Mouse (Mus musculus) hindlimb bud, embryonic 11.5 days (tissue): ENCODE measurements around the gene Mef2b.

ENCODE experiments used
- DNase-seq: peaks from one replicate; pipeline ENCODE4 v3.0.0-alpha.2; 2012; ENCODE audit warnings: low read depth, low spot score; ENCODE audit errors: extremely low spot score

Mef2b gene

DNA sequence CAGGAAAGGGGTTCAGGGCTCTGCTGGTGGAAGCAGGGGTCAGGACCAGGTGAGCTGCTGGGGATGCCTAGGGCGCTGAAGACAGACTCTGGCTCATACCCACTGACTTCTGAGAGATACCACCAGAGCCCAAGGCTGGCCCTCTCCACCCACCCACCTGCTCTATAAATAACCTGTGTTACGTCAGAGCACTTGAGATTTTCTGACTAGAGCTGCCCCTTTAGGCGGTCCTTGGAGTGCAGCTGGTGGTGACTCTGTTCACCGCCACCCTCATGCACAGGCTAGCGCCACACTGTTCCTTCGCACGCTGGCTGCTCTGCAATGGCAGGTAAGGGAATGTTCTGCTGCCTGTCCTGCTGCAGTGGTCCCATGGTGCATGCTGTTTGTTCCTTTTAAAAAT is 34.6 kb downstream of the Mef2b start:
- no peak for DNase-seq

DNA sequence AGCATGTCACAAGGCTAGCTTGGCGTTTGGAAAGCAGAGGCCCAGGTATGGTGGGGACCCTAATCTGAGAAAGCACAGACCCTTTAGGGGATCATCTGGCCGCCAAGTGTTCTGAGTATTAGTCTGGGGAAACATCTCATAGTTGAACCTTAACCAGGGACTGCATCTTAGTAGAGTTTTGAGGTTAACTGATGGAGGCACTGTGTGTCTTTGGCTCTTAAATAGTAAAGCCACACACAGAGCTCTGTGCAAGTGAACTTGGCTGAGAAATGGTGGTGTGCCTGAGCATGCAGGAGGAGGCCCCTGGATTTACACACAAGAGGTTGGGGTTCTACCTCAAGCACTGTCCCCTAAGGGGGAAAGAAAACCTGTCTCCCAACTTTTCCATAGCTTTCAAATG is 38.7 kb downstream of the Mef2b start:
- no peak for DNase-seq

DNA sequence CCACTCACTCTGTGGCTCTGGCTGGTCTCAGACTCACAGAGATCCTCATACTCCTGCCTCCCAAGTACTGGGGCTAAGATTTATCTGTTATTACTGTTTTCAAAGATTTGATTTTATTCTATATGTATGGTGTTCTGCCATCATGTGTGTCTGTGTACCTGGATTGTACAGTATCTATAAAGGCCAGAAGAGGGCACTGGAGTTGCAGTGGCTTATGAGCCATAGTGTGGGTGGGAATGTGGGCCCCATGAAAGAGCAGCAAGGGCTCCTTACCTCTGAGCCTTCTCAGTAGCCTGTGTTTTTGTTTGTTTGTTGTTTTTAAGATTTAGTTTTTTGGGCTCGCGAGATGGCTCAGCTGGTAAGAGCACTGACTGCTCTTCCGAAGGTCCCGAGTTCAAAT is 39.6 kb downstream of the Mef2b start:
- DNase-seq, result no peak

DNA sequence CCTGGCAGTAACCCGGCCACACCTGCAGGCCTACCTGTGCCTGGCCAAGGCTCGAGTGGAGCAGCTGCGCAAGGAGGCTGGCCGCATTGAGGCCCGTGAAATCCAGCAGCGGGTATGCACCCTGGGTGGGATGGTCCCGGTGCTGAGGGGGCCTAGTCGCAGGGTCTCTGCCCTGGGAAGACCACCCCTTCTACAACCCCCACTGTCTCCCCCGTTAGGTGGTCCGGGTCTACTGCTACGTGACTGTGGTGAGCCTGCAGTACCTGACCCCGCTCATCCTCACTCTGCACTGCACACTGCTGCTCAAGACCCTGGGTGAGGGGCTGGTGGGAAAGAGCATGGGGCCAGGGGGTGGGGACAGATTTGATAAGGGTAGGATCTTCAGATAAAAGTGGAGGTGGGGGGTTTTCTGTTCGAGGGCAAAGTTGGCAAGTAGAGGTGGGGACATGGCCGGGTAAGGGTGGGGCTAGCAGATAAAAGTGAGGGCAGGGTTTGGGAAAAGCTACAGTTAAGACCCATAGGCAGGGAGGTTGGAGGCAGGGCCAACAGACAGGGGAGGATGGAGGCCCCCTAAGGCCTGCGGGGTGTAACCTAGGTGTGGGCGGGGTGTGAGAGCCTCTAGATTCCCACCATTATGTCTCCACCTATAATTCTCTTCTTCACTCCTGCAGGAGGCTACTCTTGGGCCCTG is 41.8 kb downstream of the Mef2b start:
- no peak for DNase-seq

DNA sequence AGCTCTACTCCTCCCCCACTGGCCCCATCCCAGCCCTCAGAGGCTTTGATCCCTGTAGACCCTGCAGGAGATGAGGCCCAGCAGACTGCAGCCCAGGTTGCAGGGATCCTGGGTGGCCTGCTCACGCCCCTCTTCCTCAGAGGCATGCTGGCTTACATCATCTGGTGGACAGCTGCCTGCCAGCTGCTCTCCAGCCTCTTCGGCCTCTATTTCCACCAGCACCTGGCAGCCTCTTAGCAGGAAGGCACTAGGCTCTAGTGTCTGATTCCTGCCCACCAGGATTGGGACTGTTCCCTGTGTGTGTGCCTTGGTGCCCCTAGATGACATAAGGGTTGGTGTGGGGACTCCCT is 42.4 kb downstream of the Mef2b start:
- DNase-seq, result no peak

DNA sequence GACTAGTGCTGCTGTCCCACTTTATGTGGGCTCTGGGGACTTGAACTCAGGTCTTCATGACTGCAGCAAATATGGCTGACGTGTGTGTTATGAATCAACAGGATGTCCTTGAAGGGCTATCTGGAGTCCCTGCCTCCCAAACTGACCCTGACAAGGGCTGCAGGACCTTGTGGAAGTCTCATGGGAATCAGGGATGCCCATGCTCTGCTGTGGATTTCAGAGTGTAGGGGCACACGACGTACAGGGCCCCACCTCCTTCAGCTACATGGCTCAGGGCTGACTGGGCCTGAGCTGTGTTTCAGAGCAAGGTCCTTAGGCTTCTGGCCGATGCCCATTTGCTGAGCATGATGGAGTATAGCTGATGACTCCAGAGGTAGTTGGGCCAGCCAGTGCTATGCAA is 43.7 kb downstream of the Mef2b start:
- DNase-seq, result no peak

DNA sequence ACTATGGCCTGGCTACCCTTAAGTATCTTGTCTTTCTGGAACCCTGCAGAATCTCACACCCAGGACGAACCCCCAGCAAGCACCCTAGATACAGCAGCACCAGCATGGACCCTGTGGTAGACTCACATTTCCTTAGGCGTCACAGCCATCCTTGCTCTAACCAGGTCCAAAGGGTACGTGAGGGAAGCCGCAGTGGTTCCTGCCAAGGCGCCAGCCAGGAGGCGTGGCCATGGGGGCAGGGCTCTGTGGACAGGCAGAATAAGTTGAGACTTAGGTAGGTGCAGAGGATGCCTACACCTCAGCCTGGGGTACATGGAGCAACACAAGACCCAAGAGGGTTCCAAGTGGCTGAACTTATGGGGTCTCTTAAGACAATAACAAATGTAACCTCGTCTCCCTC is 49.2 kb downstream of the Mef2b start:
- no peak for DNase-seq

DNA sequence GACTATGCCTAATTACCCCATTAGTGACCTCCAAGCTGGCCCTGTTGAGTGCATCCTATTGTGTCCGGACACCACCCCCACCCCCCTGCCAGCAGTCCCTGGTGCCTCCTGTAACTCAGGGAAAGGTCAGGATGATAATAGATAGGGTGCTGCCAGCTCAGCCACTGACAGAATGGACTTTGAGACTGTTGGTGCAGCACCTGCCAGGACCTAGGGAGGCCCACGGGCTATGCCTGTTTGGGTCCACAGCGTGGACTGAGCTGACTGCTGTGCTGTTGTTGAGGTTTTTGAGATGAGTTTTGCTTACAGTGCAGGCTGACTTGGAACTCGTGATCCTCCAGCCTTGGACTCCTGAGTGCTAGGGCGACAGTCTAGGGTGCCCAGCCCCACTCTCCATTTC is 53.7 kb downstream of the Mef2b start:
- no peak for DNase-seq

DNA sequence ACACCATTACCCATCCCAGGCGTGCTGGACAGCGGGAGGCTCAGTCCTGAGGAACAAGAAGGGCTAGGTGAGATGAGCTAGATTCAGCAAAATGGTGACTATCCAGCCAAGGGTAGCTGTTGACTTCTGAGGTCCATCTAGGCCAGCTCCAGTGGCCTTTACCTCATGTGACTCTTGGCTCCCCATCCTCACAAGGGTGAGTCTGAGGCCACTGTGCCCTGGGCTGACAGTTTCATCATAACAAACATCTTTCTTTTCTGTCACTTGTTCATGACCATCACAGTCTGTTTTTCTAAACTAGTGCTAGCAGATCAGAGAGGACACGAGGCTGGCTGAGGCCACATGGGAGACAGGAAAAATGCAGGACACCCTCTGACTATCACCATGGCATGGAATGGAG is 54.7 kb downstream of the Mef2b start:
- DNase-seq, result no peak

DNA sequence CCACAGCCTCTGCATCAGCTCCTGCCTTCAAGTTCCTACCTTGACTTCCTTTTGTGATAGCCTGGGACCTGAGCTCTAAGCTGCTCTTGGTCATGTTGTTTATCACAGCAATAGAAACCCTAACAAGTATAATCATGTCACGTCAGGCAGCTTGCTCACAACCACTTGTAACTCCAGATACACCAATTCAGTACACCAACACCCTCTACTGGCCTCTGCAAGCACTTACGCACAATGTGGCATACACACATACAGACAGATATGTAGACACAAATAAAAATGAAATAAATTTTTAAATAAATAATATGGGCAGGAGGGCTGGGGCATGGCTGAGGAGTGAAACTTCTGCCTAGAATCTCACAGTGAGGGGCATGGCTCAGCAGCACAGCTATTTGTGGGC is 56.3 kb downstream of the Mef2b start:
- DNase-seq, result no peak

DNA sequence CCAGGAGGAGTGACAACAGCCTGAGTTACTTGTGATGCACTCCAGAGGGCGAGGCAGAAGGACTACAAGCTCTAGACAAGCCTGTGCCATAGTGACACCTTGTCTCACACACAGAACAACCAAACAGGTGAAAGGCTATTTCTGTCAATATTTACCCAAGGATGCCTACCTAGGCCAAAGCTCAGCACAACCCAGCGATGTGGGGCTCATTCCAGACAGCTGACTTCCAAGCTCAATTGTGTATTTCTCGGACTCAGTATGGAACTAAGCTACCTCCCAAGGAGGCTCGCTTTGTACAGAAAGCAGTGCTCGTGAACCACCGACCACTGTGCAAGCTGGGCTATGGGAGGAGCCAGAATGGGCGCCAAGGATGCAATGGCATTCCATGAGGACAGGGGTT is 58.1 kb downstream of the Mef2b start:
- no peak for DNase-seq

DNA sequence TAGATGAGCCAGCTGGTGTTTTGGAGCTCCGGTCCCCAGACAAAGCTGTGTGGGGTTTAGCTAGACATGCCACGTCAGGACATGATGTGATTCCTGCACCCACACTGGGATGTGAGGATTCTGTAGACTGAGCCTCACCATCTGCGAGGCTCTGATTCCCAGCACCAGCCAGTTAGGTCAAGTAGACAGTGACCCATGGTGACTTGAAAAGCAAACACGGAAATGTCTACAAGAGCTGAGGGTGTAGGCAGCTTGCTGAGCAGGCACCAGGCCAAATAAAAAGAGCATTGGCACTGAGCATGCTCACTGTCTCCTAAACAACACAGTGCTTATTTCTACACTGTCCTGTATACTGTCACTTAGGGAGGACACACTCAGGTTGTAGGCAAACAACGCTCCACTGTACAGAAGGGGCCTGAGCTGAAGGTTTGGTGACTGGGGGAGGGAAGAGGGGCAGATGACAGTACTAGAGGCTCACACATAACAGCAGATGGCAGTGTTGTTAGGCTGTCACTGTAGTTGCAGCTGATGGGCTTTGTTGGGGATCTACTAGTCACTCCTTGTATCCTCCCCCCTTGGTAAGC is 60.7 kb downstream of the Mef2b start:
- DNase-seq, result no peak

DNA sequence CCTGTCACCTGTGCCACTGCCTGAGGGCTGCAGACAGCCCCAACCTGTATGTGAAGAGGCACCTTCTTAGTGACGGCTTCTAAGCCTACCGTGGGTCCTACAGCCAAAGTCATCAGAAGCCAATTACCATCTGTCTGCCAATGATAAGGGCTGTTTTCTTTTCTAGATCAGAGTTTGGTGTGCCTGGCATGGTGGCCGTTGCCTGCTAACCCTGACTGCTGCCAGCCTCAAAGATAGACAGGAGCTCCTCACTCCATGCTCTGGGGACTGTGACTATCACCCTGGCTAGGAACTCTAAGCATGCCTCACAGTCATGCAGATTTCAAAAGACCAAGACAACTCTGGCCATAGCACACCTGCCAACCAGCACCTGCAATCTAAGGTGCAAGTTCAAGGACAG is 61.9 kb downstream of the Mef2b start:
- DNase-seq, result no peak

DNA sequence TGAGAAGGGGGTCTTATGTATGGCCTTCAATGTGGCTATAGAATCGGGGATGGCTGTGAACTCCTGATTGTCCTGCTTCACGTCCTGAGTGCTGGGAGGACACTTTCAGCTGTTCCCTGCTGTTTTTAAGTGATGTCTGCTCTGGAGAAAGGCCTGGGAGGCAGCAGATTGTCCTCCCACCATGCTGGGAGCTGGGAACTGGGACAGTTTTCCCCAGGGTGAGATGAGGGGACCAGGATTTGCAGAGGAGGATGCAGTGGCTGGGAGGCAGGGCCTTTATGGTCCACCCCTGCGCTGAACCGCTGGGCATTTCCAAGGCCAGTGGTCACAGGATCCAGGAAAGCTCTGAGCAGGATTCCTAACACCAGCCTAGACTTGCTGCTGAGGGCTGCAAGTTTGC is 63.6 kb downstream of the Mef2b start:
- DNase-seq, result no peak

DNA sequence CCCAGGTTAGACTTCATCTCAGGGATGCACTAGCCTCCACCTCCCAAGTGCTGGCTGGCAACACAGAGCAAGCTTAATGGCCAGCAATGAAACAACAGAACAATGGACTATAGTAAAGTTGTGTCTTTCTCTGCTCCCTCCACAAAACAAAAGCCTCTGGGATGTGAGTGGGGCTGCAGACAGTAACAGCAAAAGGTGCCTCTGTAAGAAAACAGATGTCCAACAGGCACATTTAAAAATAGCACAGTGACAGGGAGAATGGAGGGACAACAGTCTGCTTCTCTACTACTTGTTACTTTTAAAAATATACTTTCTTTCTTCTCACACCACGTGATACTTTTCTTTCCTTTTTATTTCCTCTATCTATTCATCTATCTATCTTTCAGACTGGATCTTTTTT is 65.2 kb downstream of the Mef2b start:
- no peak for DNase-seq

DNA sequence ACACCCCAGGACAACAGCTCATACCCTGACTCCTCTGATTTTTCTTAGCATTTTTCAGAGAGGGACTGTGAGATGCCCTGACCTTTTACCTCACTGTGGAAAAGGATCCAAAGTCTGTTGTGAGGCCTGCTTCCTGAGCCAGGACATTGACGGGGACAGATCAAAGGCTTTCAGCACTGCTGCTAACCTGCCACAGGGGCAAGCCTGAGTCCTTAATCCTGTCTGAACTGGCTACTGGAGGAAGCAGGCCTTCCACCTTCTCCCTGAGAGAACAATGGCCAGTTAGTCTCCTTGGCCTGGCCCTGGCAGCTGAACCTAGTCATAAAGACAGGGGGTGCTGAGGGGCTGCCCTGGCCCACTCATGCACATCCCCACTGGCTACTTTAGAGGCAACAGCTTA is 68.6 kb downstream of the Mef2b start:
- no peak for DNase-seq

DNA sequence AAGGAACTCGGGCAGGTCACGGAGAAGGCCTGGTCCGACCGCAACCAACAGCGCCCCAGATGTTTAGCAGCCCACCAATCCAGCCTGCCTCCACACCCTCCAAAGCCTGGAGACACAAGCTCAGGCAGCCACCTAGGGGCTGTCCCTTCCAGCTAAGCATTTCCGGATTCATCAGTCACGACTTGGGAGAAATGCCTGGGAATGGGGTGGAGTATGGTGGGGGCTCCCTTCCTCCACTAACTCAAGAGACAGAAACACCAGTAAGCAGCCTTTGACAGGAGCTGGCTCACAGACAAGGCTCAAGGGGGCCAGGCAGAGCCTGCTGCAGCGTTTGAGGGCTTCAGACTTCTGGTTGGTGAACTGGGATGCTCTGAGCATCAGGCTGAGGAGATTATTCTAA is 71.0 kb downstream of the Mef2b start:
- no peak for DNase-seq

DNA sequence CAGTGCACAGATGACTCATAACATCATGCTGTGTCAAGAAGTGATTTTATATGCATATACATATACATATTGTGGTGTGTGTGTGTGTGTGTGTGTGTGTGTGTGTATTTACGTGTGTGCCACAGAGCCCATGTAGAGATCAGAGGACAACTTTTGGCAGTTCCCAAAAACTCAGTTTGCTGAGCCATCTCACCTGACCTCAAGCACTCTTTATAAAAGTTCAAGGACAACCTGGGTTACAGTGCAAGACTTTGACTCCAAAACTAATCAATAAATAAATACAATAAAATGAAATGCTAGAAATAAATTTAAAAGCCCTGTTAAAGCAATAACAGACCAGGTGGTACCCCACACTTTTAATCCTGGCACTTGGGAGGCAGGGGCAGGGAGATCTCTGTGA is 71.8 kb downstream of the Mef2b start:
- no peak for DNase-seq

DNA sequence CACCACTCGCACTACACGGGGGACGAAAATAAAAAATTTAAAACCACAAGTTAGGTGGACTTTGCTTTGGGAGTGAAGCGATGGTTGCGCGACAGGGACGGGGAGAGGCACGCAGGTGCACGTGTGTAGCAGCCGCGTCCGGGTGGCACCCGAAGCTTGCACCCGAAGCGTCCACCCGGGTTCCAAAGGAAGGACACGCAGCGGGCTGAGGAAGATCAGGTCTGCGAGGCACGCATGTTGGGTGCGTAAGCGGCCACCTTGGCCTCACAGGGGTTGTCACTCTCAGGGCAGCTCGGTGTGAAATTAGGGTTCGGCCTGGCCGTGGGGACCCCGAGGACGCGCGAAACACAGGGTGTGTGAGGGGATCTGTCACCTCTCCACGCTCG is 72.2 kb downstream of the Mef2b start:
- DNase-seq, result no peak

DNA sequence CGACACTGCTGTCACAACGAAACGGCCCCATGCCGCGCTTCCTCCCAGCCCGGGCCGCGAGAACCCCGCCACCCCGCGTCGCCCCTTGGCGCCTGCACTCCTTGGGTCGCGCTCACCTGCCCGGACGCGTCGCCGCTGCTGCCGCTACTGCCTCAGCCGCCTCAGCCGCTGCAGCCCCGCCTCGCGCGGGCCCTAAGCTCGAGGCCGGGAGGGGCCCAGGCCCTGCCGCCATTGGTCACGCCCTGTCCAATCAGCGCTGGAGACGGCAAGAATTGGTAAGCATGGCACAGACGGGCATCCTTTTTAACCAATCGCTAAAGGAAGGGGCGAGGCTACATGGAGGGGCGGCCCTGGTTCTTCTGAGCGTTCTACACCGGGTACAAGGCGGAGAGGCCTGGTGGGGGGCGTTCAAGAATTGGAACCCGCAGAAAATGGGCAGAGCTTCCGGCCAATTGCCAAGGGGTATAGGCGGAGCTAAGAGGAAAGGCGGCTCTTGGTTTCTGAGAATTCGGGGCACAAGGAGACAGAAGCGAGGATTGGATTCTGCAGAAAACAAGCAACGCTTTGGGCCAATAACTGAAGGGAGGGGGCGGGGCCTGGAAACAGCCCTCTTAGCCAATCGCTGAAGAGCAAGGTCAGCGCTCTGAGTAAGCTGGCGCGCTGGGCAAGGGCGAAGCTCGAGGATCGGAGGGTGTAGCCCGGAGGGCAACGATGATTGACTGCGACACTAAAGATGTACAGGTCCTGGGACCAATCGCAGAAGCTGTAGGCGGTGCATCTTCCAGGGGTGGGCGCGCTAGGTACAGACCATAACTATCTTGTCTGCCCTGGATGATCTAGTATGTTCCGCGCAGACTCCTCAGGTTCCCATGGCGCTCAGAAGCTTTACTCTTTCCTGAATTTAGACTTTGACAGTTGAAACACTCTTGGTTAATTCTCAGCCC is 72.9 kb downstream of the Mef2b start, which contains the start of gene Slc25a42:
Gene Slc25a42, minus strand, starts transcription at position 194 of the 944 bp plus-strand sequence.
- peak; percentile 94 for DNase-seq

DNA sequence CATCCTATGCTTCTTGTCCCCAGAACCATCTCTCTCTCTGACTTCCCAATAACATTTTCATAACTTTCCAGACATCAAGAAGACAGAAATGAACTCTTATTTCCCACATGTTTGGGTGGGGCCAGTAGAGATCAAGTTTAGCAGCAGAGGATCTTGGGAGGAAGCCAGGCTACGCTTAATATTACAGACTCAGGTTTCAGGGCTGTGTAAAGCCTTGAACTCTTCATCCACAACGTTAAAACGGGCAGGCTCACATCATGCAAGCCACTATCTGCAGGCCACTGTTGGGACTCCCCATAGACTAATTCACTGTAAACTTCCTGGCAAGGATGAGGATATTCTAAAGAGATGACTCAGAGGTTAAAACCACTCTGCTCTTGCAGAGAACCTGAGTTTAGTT is 74.9 kb downstream of the Mef2b start:
- DNase-seq, result no peak

DNA sequence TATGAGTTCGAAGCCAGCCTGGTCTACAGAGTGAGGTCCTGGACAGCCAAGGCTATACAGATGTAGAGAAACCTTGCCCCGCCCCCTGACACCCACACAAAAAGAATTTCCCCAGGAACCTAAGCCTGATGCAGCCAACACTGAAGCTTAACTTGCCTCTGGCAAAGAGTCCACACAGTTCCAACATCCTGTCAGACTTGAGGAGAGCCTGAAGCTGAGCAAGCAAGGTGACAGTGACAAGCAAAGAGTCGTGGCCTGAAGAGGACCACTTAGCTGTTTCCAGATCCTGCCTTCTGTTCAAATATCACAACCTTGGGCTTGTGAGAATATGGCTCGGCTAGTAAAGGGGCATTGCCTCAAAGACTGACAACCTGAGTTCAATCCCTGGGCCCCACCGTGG is 75.6 kb downstream of the Mef2b start:
- no peak for DNase-seq
